Mouse (Mus musculus) forebrain, embryonic 12.5 days (tissue): ENCODE measurements at regions not wholly inside any gene's neighbourhood (a gene's known extent, or its start where the extent isn't known, plus 50 kb on each side); places are given as distances from the start of the nearest gene placed in this dataset.

Experiments used
- ATAC-seq: fragments of 200-750 bp; cut with Nextera tagmentation; 2 replicates; pipeline ENCODE4 v1.8.0; 2017; ENCODE audit warnings: moderate TSS enrichment; ENCODE audit not compliant: low FRiP score
- H3K27ac ChIP-seq: fragments of 300-500 bp; sonication (generic); 2 replicates; pipeline ENCODE4 v1.5.1; 2016; ENCODE audit warnings: mild to moderate bottlenecking
- H3K27me3 ChIP-seq: fragments of 300-500 bp; sonication (generic); 2 replicates; pipeline ENCODE4 v1.6.1; 2016; ENCODE audit warnings: mild to moderate bottlenecking
- H3K36me3 ChIP-seq: fragments of 300-500 bp; sonication (generic); replicated peaks from 2 replicates; pipeline ENCODE4 v1.6.1; 2016; ENCODE audit warnings: mild to moderate bottlenecking
- H3K4me1 ChIP-seq: fragments of 300-500 bp; sonication (generic); 2 replicates; pipeline ENCODE4 v1.6.1; 2016
- H3K4me2 ChIP-seq: fragments of 300-500 bp; sonication (generic); 2 replicates; pipeline ENCODE4 v1.6.1; 2016; ENCODE audit warnings: mild to moderate bottlenecking, moderate library complexity
- H3K4me3 ChIP-seq: fragments of 300-500 bp; sonication (generic); replicated peaks from 2 replicates; pipeline ENCODE4 v1.5.1; 2016; ENCODE audit warnings: mild to moderate bottlenecking
- H3K9ac ChIP-seq: fragments of 300-500 bp; sonication (generic); 2 replicates; pipeline ENCODE4 v1.6.1; 2016; ENCODE audit warnings: mild to moderate bottlenecking
- H3K9me3 ChIP-seq: fragments of 300-500 bp; sonication (generic); 2 replicates; pipeline ENCODE4 v1.6.1; 2016
- WGBS: fragments of 180-500 bp; shearing (Covaris S2); methylation state at CpG from one replicate; pipeline ENCODE4 v1.1.7; 2016; 5-methylcytosine and 5-hydroxymethylcytosine counted together

DNA sequence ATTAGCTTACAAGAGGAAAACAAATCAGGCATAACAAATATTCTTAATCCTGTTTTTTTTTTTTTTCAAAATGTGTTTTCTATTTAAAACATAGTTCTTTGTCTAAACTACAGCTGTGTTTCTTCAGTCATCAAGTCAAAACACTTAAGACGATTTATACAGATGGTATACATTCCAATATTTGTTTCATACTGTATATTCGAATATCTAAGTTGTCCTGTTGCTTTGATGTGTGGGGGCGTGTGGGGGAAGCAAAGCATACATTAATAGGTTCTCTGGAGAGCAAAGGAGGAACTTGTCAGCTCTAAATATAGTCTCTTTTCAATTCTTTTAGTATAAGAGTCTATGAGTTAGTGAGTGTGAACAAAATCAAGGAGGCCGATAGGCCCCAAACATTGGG is 1056.7 kb upstream of the Cdh7 start:
- ATAC-seq = 0 out of 2 replicates have a peak, but pooled peaks have one; percentile 17
- Histone ChIP-seq H3K36me3 (no peaks in the 10 kb centered on the region), H3K9ac (no peak overlapping the region), H3K27ac (no peak overlapping the region), H3K4me2 (no peak overlapping the region), H3K9me3 (no peaks in the 10 kb centered on the region), H3K4me3 (no peak overlapping the region), H3K4me1 (no peaks in the 10 kb centered on the region), H3K27me3 (no peaks in the 10 kb centered on the region)
- WGBS = 71% methylated on average over 4 of the region's 4 CpGs

- H3K4me3 ChIP-seq = no peak overlapping the region
- no peak overlapping the region for H3K9ac ChIP-seq
- ATAC-seq = no peak
- no peaks in the 10 kb centered on the region for H3K4me1 ChIP-seq
- H3K27ac ChIP-seq = no peak overlapping the region
- WGBS = 89% methylated on average over 1 of the region's 1 CpGs
- H3K27me3 ChIP-seq = no peaks in the 10 kb centered on the region
- H3K9me3 ChIP-seq = no peaks in the 10 kb centered on the region
- no peaks in the 10 kb centered on the region for H3K36me3 ChIP-seq
- no peak overlapping the region for H3K4me2 ChIP-seq
Measured at GRCm38 (mm10) chr1:108934350-108934749, 1047.9 kb upstream of the Cdh7 start.

- H3K27ac ChIP-seq = no peak overlapping the region
- peak; percentile 51; the same call in 1 of the 2 replicates for ATAC-seq
- 22% methylated on average over 1 of the region's 1 CpGs for WGBS
Measured at GRCm38 (mm10) chr1:108974866-108975265, 1007.4 kb upstream of the Cdh7 start.

GRCm38 (mm10) chr1:108994651-108995050 is 987.6 kb upstream of the Cdh7 start:
- Histone ChIP-seq H3K4me1 (no peaks in the 10 kb centered on the region), H3K36me3 (no peaks in the 10 kb centered on the region), H3K4me2 (no peak overlapping the region), H3K4me3 (no peak overlapping the region), H3K27ac (no peak overlapping the region), H3K9me3 (no peaks in the 10 kb centered on the region), H3K27me3 (no peaks in the 10 kb centered on the region), H3K9ac (no peak overlapping the region)
- ATAC-seq = no peak
- WGBS = 77% methylated on average over 2 of the region's 2 CpGs

More at GRCm38 (mm10) chr1:108974866-108975265, 1007.4 kb upstream of the Cdh7 start:
- H3K36me3 ChIP-seq = no peaks in the 10 kb centered on the region
- no peaks in the 10 kb centered on the region for H3K9me3 ChIP-seq
- no peak overlapping the region for H3K4me3 ChIP-seq
- H3K4me1 ChIP-seq = no peaks in the 10 kb centered on the region
- H3K4me2 ChIP-seq = no peak overlapping the region
- no peaks in the 10 kb centered on the region for H3K27me3 ChIP-seq
- H3K9ac ChIP-seq = no peak overlapping the region
